Mouse (Mus musculus): Measurements from ENCODE around the gene Cmpk2. TPM values are rescaled to one million over a fixed set of nuclear protein-coding genes. Genes with fewer than 3 reads are reported as not detected.
A peak's percentile ranks its signal among the peaks of the same experiment; 100 is the strongest.

Gene Cmpk2
- total RNA-seq, 2 experiments from 2014 or later: 22.7 to 37.9 TPM

DNA sequence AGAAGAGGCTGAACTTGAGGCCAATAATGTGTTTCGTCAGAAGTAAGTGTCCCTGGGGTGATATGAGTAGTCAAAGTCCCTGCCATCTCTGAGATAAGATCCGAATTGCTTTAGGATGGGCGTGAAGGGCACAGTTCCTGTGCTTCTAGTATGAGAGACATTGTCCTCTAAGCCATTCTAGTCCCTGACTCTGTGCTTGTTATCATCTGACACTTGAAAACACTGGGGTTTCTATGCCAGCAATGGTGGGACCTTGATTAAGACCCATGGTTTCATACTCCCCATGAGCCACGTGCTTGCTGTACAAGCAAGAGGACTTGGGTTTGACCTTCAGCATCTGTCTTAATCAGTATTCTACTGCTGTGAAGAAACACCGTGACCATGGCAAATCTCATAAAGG, 8.2 kb downstream of the Cmpk2 start:
- ATAC-seq (replicated peaks; ENCODE audit: low FRiP score, low TSS enrichment, poor library complexity, severe bottlenecking): peak; percentile 32

DNA sequence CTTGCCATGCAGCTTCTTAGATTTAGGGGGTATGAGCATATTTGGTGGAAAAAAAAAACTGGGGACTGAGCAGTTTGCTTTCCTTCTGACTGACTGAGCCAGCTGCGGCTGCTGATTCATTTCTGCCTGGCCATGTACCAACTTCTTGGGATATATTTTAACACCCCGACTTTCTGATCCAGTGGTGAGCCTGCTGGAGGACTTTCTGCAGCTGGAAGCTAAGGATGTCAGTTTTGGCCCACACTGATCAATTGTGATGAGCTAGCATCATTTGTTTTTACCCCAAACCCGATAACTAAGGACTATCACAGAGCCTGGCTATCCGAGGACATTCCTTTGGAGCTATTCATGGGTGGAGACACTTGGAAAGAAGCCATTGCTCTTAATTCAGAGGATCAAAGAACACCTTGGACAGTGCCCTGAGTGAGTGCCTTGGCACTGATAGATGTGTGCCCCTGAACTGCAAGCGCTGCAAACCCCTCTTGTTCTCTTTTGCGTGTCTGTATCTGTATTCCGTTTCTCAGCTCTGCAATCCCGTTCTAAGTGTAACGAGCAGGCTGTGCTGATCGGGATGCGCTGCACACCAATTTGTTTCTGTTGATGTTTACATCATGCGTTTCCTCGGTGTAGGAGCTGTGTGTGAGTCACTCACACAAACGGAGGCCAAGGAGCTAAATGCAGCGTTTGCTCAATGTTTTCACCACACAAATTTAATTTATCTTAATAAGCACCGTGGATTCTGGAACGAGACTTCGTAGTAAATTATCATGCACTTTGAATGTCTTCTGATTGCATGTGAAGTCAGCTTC, 9.4 kb downstream of the Cmpk2 start:
- no peak for ATAC-seq (replicated peaks; ENCODE audit: low FRiP score, low TSS enrichment, poor library complexity, severe bottlenecking)

DNA sequence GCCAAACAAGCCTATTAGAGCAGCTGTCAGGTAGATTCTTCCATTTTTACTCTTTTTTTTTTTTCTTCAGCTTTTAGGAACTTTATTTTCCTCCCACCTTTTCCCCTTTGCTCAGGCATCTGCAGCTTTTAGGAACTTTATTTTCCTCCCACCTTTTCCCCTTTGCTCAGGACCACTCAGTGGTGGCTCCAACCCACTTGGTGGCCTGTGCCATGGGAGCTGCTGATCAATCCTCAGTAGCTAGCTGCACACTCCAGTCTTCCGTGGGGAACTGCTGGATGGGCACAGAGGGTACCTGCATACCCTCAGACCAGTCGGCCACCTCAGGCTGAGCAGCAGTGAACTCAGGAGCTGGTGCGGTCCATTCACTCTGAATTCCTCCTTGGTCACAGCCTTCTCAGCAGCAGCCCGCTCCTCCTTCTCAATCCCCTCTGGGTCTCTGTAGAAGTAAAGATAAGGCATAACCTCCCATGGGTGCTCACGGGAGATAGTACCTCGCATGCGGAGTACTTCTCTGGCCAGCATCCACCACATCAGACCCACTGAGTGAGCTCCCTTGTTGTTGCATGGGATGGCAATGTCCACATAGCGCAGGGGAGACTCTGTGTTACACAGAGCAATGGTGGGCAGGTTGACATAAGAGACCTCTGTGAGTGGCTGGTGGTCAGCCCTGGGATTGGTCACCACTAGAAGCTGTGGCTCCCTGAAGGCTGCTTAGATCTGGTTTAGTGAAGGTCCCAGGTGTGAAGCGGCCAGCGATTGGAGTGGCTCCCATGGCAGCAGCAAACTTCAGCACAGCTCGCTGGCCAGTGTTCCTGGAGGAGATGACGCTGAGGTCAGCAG, 17.0 kb downstream of the Cmpk2 start:
- peak; percentile 70; the same call in 1 of the 2 replicates for ATAC-seq (replicated peaks; ENCODE audit: low FRiP score, low TSS enrichment, poor library complexity, severe bottlenecking)

DNA sequence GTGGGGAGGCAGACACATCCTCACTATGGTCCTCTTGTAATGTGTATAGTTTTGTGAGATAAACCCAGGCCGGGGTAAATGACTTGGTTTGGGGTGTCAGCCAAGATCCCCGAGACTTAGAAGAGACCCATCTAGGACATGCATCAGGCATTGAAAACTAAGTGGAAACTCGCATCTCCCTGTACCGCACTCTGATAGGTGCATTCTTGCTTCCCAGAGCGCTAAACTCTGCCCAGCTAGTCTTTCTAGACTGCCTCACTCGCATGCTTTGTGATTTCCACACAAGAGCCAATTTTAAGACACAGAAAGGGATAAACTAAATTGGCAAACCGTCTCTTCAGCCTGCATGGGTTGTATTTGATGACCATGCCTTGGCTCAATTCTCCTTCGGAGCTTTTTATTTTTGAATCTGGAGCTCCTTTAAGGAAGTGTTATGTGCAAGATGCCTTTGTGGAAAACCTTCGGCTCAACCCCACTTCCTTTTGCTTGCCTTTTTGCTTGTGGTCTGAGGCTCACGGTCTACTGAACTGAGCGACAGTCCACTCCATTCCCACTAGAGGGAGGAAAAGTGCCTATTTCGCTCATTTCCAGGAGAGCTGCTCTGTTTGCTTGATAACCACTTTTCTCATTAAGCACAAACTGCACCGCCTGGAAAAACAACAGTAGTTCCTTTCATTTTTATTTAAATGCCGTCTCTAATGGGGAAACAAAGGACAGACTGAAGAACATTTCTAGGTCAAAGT, 19.0 kb downstream of the Cmpk2 start:
- peak; percentile 80 for ATAC-seq (replicated peaks; ENCODE audit: low FRiP score, low TSS enrichment, poor library complexity, severe bottlenecking)

DNA sequence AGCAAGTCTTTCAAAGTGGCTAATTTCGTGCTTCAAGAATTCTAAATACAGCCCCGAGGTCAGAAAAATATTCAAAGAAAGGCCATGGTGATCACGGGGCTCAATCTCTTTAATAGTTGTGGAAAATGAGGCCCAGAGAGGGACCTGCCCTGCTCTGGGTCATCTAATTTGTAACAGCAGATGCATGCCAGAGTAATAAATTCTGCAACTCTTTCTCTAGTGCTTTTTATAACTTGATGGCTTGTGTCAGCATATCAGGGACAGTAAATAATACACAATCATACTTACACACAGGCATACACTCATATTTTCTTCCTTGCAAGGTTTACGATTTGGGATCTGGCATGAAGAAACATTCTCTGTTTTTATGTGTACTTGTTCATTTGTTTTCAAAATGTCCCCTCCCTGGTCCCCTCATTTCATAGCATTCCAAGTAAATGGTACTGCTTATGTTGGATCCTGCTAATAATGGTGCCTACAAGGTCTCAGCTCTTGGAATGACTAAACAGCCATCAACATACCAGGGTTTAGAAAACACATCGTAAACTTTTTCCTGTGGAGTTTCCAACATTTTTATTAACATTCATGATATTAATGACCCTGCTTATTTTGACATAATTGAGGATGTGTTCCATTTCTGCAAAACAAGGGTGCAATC, 19.7 kb downstream of the Cmpk2 start:
- no peak for ATAC-seq (replicated peaks; ENCODE audit: low FRiP score, low TSS enrichment, poor library complexity, severe bottlenecking)

DNA sequence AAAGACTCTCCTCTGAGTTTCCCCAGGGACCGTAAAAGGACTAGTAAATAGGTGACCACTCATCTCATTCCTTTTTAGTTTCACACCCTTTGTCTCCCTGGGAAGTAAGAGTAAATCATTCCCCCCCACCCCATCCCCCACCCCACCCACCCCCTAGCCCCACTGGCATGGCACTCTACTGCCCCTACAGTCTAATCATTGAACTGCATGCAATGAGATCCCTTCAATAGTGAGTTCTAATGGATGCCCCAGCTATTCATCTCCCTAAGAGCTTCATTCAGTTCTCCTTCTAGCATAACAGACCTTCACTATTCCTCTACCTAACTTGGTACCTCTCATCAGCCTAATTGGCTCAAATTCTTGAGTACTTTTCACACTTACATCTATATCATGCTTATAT, 20.9 kb downstream of the Cmpk2 start:
- ATAC-seq (replicated peaks; ENCODE audit: low FRiP score, low TSS enrichment, poor library complexity, severe bottlenecking): no peak

DNA sequence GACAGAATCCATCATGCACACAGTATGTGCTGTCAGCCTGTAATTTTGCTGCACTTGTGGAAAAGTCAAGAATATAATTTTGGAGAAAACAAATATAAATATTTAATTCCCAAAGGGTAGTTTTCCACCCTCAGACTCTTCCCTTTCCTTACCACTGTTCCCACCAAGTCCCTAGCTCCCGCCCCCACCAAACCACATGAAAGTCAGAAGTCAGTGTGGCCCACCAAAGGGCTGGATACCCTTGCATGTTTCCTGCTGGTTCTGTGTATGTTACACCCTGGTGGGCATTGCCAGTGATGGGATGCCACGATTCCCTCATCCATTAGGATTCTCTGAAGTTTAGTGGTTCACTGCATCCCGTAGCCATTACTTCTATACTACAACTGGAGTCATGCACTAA, 32.0 kb downstream of the Cmpk2 start:
- ATAC-seq (replicated peaks; ENCODE audit: low FRiP score, low TSS enrichment, poor library complexity, severe bottlenecking): no peak

DNA sequence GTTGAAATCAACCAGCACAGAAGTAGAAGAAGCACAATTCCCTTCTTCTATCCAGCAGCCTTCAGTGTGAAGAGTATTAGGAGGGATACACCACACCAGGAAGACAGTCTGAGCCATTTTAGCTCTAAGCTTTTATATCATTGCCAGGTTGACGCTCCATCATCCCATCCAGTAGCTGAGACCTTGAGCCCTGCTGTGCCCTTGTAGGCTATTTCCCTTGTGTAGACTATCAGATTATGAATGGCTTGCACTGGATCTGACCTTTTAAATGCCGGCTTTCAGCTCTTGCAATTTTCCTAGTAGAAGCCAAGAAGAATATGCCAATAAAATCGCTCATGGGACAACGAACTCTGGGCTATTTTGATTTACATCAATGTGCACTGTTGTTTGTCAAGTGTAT, 42.0 kb downstream of the Cmpk2 start:
- ATAC-seq (replicated peaks; ENCODE audit: low FRiP score, low TSS enrichment, poor library complexity, severe bottlenecking): no peak

DNA sequence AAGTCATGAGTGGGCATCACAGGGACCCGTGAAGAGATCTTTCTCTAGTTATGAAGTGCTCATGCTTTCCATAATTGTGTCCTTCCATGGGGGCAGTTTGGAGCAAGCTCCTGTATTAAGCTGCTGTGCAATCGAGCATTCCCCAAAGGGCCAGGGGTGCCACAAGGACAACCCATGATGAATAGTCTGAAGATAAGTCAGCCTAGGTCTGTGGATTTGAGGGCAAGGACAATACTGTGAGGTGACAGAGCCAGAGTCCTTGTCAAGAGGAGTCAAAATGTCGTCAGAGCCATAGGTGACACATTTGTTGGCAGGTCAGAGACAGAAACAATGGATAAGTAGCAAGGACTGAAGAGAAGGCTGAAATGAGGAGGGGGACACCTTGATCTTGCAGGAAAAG, 49.2 kb downstream of the Cmpk2 start:
- no peak for ATAC-seq (replicated peaks; ENCODE audit: low FRiP score, low TSS enrichment, poor library complexity, severe bottlenecking)

DNA sequence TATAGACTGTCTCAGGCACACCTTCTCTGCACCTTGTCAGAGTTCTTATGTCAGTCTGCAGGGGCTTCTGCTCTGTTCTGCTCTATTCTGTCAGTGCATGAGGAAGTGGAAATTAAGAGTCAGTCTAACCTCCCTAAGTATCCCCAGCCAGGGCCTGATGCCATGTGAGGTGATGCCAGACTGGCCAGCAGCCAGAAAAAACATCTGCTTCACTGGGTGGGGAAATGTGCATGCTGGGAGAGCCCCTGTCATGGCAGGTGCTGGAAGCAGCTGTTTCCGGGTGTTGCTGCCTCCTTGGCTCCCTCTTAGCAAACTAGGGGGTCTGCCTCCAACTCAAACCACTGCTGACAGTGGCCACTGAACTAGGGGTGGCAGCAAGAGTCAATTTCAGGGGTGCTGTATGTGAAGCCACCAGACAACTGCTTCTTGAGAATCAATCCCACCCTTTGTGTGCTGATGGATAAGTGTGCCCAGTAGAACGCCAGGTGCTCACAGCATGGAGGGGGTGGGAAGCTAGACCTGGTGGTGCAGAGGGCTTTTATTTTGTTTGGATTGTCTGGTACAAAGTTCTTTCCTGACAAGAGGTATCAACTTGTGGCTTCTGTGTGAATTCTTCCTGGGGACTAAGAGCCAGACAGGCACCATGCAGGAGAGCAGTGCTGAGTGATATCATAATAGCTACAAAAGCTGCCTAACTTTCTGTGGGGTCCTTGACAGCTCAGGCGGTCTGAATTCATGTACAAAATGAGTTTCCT, 56.1 kb downstream of the Cmpk2 start:
- no peak; the same call in 1 of the 2 replicates for ATAC-seq (replicated peaks; ENCODE audit: low FRiP score, low TSS enrichment, poor library complexity, severe bottlenecking)

DNA sequence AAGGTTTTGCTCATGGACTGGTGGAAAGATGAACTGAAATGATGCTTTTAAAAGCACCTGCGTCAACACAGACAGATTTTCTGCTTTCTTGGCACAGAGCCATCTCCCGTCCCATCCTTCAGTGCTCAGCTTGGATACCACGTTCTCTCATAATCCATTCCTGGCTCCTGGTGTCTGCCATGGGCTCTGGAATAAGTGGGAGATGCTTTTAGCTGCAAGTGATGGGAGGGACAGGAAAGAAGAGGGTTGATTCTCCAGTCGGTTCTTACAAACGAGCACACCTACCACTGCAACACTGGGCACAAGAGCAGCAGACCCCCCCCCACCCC, 56.7 kb downstream of the Cmpk2 start:
- no peak for ATAC-seq (replicated peaks; ENCODE audit: low FRiP score, low TSS enrichment, poor library complexity, severe bottlenecking)

Other genes starting within 250 kb of the Cmpk2 start
- 12.5 and 13.4 TPM in 2 replicates for gene Rnf144a, start 54.0 kb upstream of the Cmpk2 start, total RNA-seq (2014; fragmentation: Nextera tagmentation)
- gene Rnf144a, start 54.0 kb upstream of the Cmpk2 start, total RNA-seq (2017): 9.9 and 18.6 TPM in 2 replicates
- 0.89 and 1.2 TPM in 2 replicates for gene Rsad2, start 12.8 kb upstream of the Cmpk2 start, total RNA-seq (2014; fragmentation: Nextera tagmentation)
- gene Rsad2, start 12.8 kb upstream of the Cmpk2 start, total RNA-seq (2017): 1.2 and 3.4 TPM in 2 replicates